Mouse (Mus musculus) limb, embryonic 13.5 days (tissue): ENCODE measurements around the gene Nr1h3. TPM values are rescaled to one million over a fixed set of nuclear protein-coding genes. Genes with fewer than 3 reads are reported as not detected.
A peak's percentile ranks its signal among the peaks of the same experiment; 100 is the strongest.

Source experiments
- ATAC-seq: fragments of 200-750 bp; cut with Nextera tagmentation; 2 replicates; pipeline ENCODE4 v1.8.0; 2017; ENCODE audit warnings: low read depth, moderate number of reproducible peaks, moderate TSS enrichment; ENCODE audit not compliant: low FRiP score
- H3K27ac ChIP-seq: fragments of 300-500 bp; sonication (generic); 2 replicates; pipeline ENCODE4 v1.5.1; 2015; ENCODE audit warnings: inconsistent platforms, mild to moderate bottlenecking, moderate library complexity
- H3K27me3 ChIP-seq: fragments of 300-500 bp; sonication (generic); 2 replicates; pipeline ENCODE4 v1.6.1; 2015; ENCODE audit warnings: mild to moderate bottlenecking, inconsistent platforms
- H3K36me3 ChIP-seq: fragments of 300-500 bp; sonication (generic); 2 replicates; pipeline ENCODE4 v1.6.1; 2015; ENCODE audit warnings: inconsistent platforms, mild to moderate bottlenecking, moderate library complexity
- H3K4me1 ChIP-seq: fragments of 300-500 bp; sonication (generic); 2 replicates; pipeline ENCODE4 v1.6.1; 2015; ENCODE audit warnings: inconsistent platforms
- H3K4me2 ChIP-seq: fragments of 300-500 bp; sonication (generic); replicated peaks from 2 replicates; pipeline ENCODE4 v1.6.1; 2015; ENCODE audit warnings: inconsistent platforms, mild to moderate bottlenecking, moderate library complexity
- H3K4me3 ChIP-seq: fragments of 300-500 bp; sonication (generic); 2 replicates; pipeline ENCODE4 v1.5.1; 2015; ENCODE audit warnings: moderate library complexity, mild to moderate bottlenecking, inconsistent platforms
- H3K9ac ChIP-seq: fragments of 300-500 bp; sonication (generic); 2 replicates; pipeline ENCODE4 v1.6.1; 2015; ENCODE audit warnings: mild to moderate bottlenecking, inconsistent platforms
- H3K9me3 ChIP-seq: fragments of 300-500 bp; sonication (generic); 2 replicates; pipeline ENCODE4 v1.6.1; 2016; ENCODE audit warnings: inconsistent platforms
- WGBS: fragments of 180-500 bp; shearing (Covaris S2); methylation state at CpG from one replicate; pipeline ENCODE4 v1.1.7; 2015; 5-methylcytosine and 5-hydroxymethylcytosine counted together
- polyA plus RNA-seq: library from polyadenylated mRNA; unstranded; fragments of >200 nt; fragmentation: Nextera tagmentation; extraction: Ambion mirVana; gene quantifications from 2 replicates; pipeline ENCODE4 v1.2.1, GENCODE M21; 2015

Nr1h3 gene
- polyA plus RNA-seq, 1 experiment from 2014 or later: 1.7 TPM

DNA sequence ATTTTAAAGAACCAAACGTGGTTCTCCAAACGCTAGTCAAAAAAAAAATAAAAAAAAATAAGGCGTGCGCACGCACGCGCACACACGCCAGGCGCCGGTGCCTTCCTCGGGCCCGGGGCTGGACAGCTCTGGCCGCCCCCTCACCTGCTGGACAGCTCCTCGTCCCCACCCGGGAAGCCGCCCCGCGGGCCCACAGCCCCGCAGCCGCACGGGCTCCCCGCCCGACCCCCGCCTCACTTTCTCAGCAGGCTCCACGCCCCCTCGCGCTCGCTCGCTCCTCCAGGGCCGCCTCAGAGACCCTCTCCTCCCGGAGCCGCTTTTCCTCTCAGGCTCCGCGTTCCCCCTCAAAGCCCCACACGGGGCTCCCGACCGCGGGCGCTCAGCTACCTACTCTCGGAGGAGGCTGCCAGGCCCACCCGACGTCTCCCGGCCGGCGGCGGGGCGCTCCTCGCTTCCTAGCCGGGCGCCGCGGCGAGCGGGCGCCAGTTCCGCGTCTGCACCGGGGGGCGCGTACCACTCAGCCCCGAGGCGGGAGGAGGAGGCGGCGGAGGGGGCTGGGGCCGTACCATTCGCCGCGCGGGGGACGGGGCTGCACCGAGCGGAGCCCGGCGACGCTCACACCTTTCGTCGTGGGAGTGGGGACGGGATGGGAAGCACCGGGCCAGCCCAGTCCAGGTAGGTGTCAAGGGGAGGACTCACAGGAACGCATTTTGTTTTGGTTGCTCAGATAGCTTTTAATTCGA is 20.1 kb downstream of the Nr1h3 start:
- Histone ChIP-seq H3K36me3 (peaks cover 8% of the 10 kb centered on the region; the same call in 1 of the 2 replicates), H3K27me3 (no peaks in the 10 kb centered on the region), H3K4me1 (peaks cover 13% of the 10 kb centered on the region), H3K4me2 (peak overlapping the region; percentile 87), H3K27ac (peak overlapping the region; percentile 74), H3K9ac (peak overlapping the region; percentile 79), H3K4me3 (peak overlapping the region; percentile 92), H3K9me3 (no peaks in the 10 kb centered on the region)
- peak; percentile 98 for ATAC-seq
- WGBS: under 1% methylated on average over 78 of the region's 81 CpGs

DNA sequence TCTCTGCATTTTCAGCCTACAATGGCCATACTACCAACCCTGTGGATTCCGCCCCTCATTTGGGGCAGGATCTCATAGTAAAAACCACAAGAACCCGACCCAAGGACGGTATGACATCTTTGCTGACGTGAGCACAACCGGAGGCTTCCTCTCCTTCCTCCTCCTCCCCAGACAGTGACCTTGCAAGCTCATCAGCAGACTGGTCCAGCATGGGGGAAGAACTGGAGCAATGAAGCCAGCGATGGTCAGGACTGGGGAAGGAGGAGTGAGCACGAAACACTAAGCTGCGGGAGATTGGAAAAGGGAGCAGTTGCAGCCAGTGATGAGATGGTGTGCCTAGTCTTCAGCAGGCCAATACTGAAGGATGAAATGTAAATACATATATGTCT is 20.6 kb downstream of the Nr1h3 start:
- H3K36me3 ChIP-seq: peaks cover 10% of the 10 kb centered on the region; the same call in 1 of the 2 replicates
- peak overlapping the region; percentile 79 for H3K9ac ChIP-seq
- no peaks in the 10 kb centered on the region for H3K27me3 ChIP-seq
- peaks cover 13% of the 10 kb centered on the region for H3K4me1 ChIP-seq
- H3K9me3 ChIP-seq: no peaks in the 10 kb centered on the region
- 14% methylated on average over 8 of the region's 8 CpGs for WGBS
- H3K27ac ChIP-seq: no peak overlapping the region
- peak overlapping the region; percentile 92 for H3K4me3 ChIP-seq
- ATAC-seq: no peak
- peak overlapping the region; percentile 87 for H3K4me2 ChIP-seq

- 67% methylated on average over 5 of the region's 5 CpGs for WGBS
- H3K4me1 ChIP-seq: peaks cover 13% of the 10 kb centered on the region
- no peaks in the 10 kb centered on the region for H3K9me3 ChIP-seq
- peaks cover 22% of the 10 kb centered on the region for H3K36me3 ChIP-seq
- H3K27me3 ChIP-seq: no peaks in the 10 kb centered on the region
- H3K9ac ChIP-seq: no peak overlapping the region
- no peak overlapping the region for H3K4me3 ChIP-seq
- no peak overlapping the region for H3K4me2 ChIP-seq
- ATAC-seq: no peak
- H3K27ac ChIP-seq: no peak overlapping the region
These were observed 21.9 kb downstream of the Nr1h3 start for GRCm38 (mm10) chr2:91180706-91181105.

GRCm38 (mm10) chr2:91179825-91180224 is 22.8 kb downstream of the Nr1h3 start:
- Histone ChIP-seq H3K9me3 (no peaks in the 10 kb centered on the region), H3K27ac (no peak overlapping the region), H3K9ac (no peak overlapping the region), H3K36me3 (peaks cover 25% of the 10 kb centered on the region), H3K4me3 (no peak overlapping the region), H3K27me3 (no peaks in the 10 kb centered on the region), H3K4me1 (peaks cover 13% of the 10 kb centered on the region), H3K4me2 (no peak overlapping the region)
- ATAC-seq: no peak
- 38% methylated on average over 4 of the region's 4 CpGs for WGBS

GRCm38 (mm10) chr2:91176234-91176633 is 26.4 kb downstream of the Nr1h3 start:
- Histone ChIP-seq H3K27ac (no peak overlapping the region), H3K36me3 (peaks cover 42% of the 10 kb centered on the region)

DNA sequence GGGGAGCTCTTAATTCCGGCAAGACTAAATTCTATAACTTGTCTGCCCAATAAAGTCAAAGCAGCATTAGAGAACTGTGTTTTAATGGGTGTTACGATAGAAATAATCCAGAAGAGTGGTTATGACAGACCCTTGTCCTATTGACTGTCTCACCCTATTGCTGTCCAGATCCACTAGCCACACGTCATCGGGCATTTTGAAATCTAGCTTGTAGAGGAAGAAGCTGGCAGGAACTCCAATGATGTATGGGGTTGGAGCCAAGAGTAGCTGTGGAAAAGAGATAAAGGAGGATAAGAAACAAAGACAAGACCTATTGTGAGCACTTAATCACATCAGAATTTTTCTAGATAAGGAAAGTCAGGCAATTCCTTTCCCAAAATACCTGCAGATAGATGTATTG is 27.1 kb downstream of the Nr1h3 start:
- H3K4me1 ChIP-seq: no peaks in the 10 kb centered on the region
- H3K27me3 ChIP-seq: no peaks in the 10 kb centered on the region
- peaks cover 42% of the 10 kb centered on the region for H3K36me3 ChIP-seq
- H3K4me3 ChIP-seq: no peak overlapping the region
- no peak for ATAC-seq
- no peak overlapping the region for H3K27ac ChIP-seq
- no peak overlapping the region for H3K9ac ChIP-seq
- no peaks in the 10 kb centered on the region for H3K9me3 ChIP-seq
- no peak overlapping the region for H3K4me2 ChIP-seq
- 87% methylated on average over 4 of the region's 4 CpGs for WGBS

More at GRCm38 (mm10) chr2:91176234-91176633, 26.4 kb downstream of the Nr1h3 start:
- no peak for ATAC-seq
- Histone ChIP-seq H3K9ac (no peak overlapping the region), H3K9me3 (no peaks in the 10 kb centered on the region), H3K4me1 (no peaks in the 10 kb centered on the region), H3K27me3 (no peaks in the 10 kb centered on the region), H3K4me3 (no peak overlapping the region), H3K4me2 (no peak overlapping the region)
- 77% methylated on average over 6 of the region's 6 CpGs for WGBS

- no peaks in the 10 kb centered on the region for H3K9me3 ChIP-seq
- no peaks in the 10 kb centered on the region for H3K4me1 ChIP-seq
- whole genome bisulfite sequencing: 88% methylated on average over 25 of the region's 25 CpGs
- no peak overlapping the region for H3K27ac ChIP-seq
- no peaks in the 10 kb centered on the region for H3K27me3 ChIP-seq
- H3K4me2 ChIP-seq: no peak overlapping the region
- peaks cover 60% of the 10 kb centered on the region for H3K36me3 ChIP-seq
- H3K9ac ChIP-seq: no peak overlapping the region
- H3K4me3 ChIP-seq: no peak overlapping the region
- no peak for ATAC-seq
These were observed 32.9 kb downstream of the Nr1h3 start for GRCm38 (mm10) chr2:91169587-91170322.

- Histone ChIP-seq H3K4me1 (no peaks in the 10 kb centered on the region), H3K9me3 (no peaks in the 10 kb centered on the region), H3K9ac (no peak overlapping the region), H3K4me2 (no peak overlapping the region), H3K27me3 (no peaks in the 10 kb centered on the region), H3K4me3 (no peak overlapping the region), H3K36me3 (peaks cover 68% of the 10 kb centered on the region), H3K27ac (no peak overlapping the region)
- no peak for ATAC-seq
- WGBS: 64% methylated on average over 4 of the region's 4 CpGs
These were observed 35.0 kb downstream of the Nr1h3 start for GRCm38 (mm10) chr2:91167629-91168028.

DNA sequence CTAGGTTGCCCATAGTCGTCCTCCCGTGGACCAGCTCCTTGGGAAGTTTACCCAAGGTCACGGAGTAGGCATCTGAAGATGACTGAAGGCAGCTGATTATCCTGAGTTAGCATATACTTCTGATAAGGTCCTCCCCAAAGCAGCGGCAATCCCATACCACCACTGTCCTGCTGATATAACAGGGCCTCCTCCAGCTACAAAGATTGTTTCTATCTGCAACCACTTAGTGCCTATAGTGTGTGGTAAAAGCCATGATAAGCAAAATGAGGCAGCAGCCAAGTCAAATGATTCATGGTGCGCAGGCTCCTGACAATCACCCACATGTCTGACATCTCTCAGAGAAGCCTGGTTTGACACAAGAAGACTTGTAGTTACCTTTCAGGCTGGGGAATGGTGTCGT is 37.6 kb downstream of the Nr1h3 start:
- Histone ChIP-seq H3K9me3 (no peaks in the 10 kb centered on the region), H3K27me3 (no peaks in the 10 kb centered on the region), H3K9ac (no peak overlapping the region), H3K4me1 (no peaks in the 10 kb centered on the region), H3K36me3 (peaks cover 82% of the 10 kb centered on the region), H3K4me3 (no peak overlapping the region), H3K27ac (no peak overlapping the region), H3K4me2 (no peak overlapping the region)
- 90% methylated on average over 6 of the region's 6 CpGs for WGBS
- no peak for ATAC-seq

DNA sequence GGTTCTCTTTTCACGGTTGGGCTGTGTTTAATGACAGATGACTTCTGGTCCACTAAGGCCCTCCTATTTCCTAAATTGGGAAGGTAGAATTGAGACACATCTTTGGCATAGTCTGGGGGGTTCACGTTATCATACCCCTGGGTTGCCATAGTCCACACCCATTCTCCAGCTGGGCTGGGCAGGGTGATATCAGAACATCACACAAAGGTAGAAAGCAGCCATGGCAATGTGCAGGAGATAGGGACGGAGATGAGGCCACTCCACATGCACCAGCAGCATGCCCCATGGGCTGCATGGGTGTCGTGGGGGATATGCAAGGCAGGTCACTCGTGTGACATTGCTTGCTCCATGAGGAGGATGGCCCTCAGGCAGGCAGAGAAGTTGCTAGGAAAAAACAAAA is 39.1 kb downstream of the Nr1h3 start:
- peaks cover 81% of the 10 kb centered on the region for H3K36me3 ChIP-seq

DNA sequence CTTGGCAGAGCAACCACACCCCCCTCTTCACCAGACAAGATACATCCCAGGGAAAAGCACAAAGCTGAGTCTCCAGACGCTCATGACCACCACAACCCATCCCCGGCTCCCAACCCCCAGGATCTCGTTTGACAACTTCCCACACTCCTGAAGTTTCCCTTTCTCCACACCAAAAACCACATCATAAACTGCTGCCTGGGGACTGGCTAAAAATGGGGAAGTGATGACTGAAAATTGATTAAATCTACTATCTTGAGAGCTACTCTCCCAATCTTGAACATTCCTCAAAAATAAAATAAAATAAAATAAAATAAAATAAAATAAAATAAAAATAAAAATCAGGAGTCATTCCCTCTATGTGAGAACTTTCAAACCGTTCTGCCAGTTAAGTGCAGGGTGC is 39.7 kb downstream of the Nr1h3 start:
- Histone ChIP-seq H3K27me3 (no peaks in the 10 kb centered on the region), H3K4me1 (no peaks in the 10 kb centered on the region), H3K4me2 (no peak overlapping the region), H3K9ac (no peak overlapping the region), H3K27ac (no peak overlapping the region), H3K9me3 (no peaks in the 10 kb centered on the region), H3K36me3 (peaks cover 83% of the 10 kb centered on the region), H3K4me3 (no peak overlapping the region)
- ATAC-seq: no peak
- whole genome bisulfite sequencing: 78% methylated on average over 4 of the region's 4 CpGs

More for the DNA sequence above, 39.1 kb downstream of the Nr1h3 start:
- Histone ChIP-seq H3K9ac (no peak overlapping the region), H3K27me3 (no peaks in the 10 kb centered on the region), H3K4me2 (no peak overlapping the region), H3K9me3 (no peaks in the 10 kb centered on the region), H3K4me1 (no peaks in the 10 kb centered on the region), H3K27ac (no peak overlapping the region), H3K4me3 (no peak overlapping the region)
- 87% methylated on average over 5 of the region's 5 CpGs for WGBS
- no peak for ATAC-seq

DNA sequence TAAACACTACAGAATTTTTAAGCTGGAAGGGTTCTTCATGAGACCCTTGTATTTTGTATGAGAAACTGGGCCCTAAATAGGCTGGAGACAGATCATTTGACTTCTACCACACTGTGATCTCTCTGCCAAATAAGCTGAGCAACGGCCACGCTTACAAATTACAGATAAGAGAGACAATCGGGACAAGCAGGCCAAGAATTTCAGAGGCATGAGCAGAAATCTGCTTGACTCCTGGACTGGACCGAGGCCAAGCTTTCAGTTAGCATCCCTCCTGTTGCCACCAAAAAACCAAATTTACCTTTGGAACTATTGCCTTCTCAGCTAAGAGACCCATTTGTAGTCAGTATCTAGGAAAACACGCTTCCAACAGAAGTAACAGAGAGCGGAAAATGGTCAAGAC is 42.0 kb downstream of the Nr1h3 start:
- Histone ChIP-seq H3K27ac (no peak overlapping the region), H3K36me3 (peaks cover 82% of the 10 kb centered on the region)
- 84% methylated on average over 6 of the region's 6 CpGs for WGBS

More for the DNA sequence above, 42.0 kb downstream of the Nr1h3 start:
- Histone ChIP-seq H3K4me3 (no peak overlapping the region), H3K4me2 (no peak overlapping the region), H3K9me3 (no peaks in the 10 kb centered on the region), H3K27me3 (no peaks in the 10 kb centered on the region), H3K9ac (no peak overlapping the region), H3K4me1 (no peaks in the 10 kb centered on the region)
- ATAC-seq: no peak
